Mouse (Mus musculus): ENCODE results near the gene Got1.

- TF ChIP-seq EP300 (IDR thresholded peaks at IDR 0.05; ENCODE audit: insufficient read depth, low read depth, low read length) (no peak), CTCF (IDR thresholded peaks at IDR 0.05) (no peak)
Measured at GRCm38 (mm10) chr19:43472781-43473180, 51.6 kb downstream of the Got1 start.

Measured in heart, adult 2 months (tissue).